Mouse (Mus musculus) neural tube, embryonic 15.5 days (tissue): Measurements from ENCODE around the gene Rheb. TPM values are rescaled to one million over a fixed set of nuclear protein-coding genes. Genes with fewer than 3 reads are reported as not detected.
"Not testable (repeated sequence)": the region's sequence is repeated elsewhere in the genome, so short reads cannot be mapped to it uniquely, and the experiment has no call there.

Source experiments
- ATAC-seq: fragments of 200-750 bp; cut with Nextera tagmentation; 2 replicates; pipeline ENCODE4 v1.8.0; 2017; ENCODE audit warnings: mild to moderate bottlenecking, moderate TSS enrichment, moderate library complexity; ENCODE audit not compliant: low FRiP score
- H3K27ac ChIP-seq: fragments of 300-500 bp; sonication (generic); replicated peaks from 2 replicates; pipeline ENCODE4 v1.5.1; 2015; ENCODE audit warnings: mild to moderate bottlenecking, inconsistent platforms
- H3K27me3 ChIP-seq: fragments of 300-500 bp; sonication (generic); replicated peaks from 2 replicates; pipeline ENCODE4 v1.6.1; 2015; ENCODE audit warnings: inconsistent platforms
- H3K36me3 ChIP-seq: fragments of 300-500 bp; sonication (generic); 2 replicates; pipeline ENCODE4 v1.6.1; 2015; ENCODE audit warnings: inconsistent platforms
- H3K4me1 ChIP-seq: fragments of 300-500 bp; sonication (generic); 2 replicates; pipeline ENCODE4 v1.6.1; 2015; ENCODE audit warnings: inconsistent platforms
- H3K4me2 ChIP-seq: fragments of 300-500 bp; sonication (generic); 2 replicates; pipeline ENCODE4 v1.6.1; 2015; ENCODE audit warnings: inconsistent platforms, mild to moderate bottlenecking, moderate library complexity
- H3K4me3 ChIP-seq: fragments of 300-500 bp; sonication (generic); replicated peaks from 2 replicates; pipeline ENCODE4 v1.5.1; 2015; ENCODE audit warnings: mild to moderate bottlenecking, inconsistent platforms
- H3K9ac ChIP-seq: fragments of 300-500 bp; sonication (generic); replicated peaks from 2 replicates; pipeline ENCODE4 v1.6.1; 2015; ENCODE audit warnings: mild to moderate bottlenecking, inconsistent platforms
- H3K9me3 ChIP-seq: fragments of 300-500 bp; sonication (generic); replicated peaks from 2 replicates; pipeline ENCODE4 v1.6.1; 2016; ENCODE audit warnings: inconsistent platforms
- WGBS: fragments of 180-500 bp; shearing (Covaris S2); methylation state at CpG from one replicate; pipeline ENCODE4 v1.1.7; 2015; ENCODE audit warnings: mixed read lengths; 5-methylcytosine and 5-hydroxymethylcytosine counted together
- polyA plus RNA-seq: library from polyadenylated mRNA; unstranded; fragments of >200 nt; fragmentation: Nextera tagmentation; extraction: Ambion mirVana; gene quantifications from 2 replicates; pipeline ENCODE4 v1.2.1, GENCODE M21; 2015

The Rheb gene
- polyA plus RNA-seq, 1 experiment from 2014 or later, result 258 TPM

GRCm38 (mm10) chr5:24834491-24834890 lies 7.9 kb downstream of the Rheb start:
- H3K27me3 ChIP-seq, result no peaks in the 10 kb centered on the region
- H3K36me3 ChIP-seq, result no peaks in the 10 kb centered on the region
- H3K4me2 ChIP-seq, result no peak overlapping the region
- no peaks in the 10 kb centered on the region for H3K9me3 ChIP-seq
- no peak overlapping the region for H3K9ac ChIP-seq
- H3K4me1 ChIP-seq, result peaks cover 24% of the 10 kb centered on the region
- WGBS, result 70% methylated on average over 5 of the region's 5 CpGs
- no peak for ATAC-seq
- H3K4me3 ChIP-seq, result no peak overlapping the region
- H3K27ac ChIP-seq, result 0 out of 2 replicates have a peak overlapping the region, but pooled peaks have one; percentile 18

- Histone ChIP-seq H3K9me3 (no peaks in the 10 kb centered on the region), H3K4me2 (no peak overlapping the region), H3K9ac (no peak overlapping the region), H3K27me3 (no peaks in the 10 kb centered on the region), H3K4me3 (no peak overlapping the region), H3K36me3 (no peaks in the 10 kb centered on the region), H3K4me1 (peaks cover 10% of the 10 kb centered on the region; the same call in 1 of the 2 replicates), H3K27ac (no peak overlapping the region)
- no peak for ATAC-seq
- 88% methylated on average over 3 of the region's 3 CpGs for WGBS
Measured at GRCm38 (mm10) chr5:24831912-24832311, 10.5 kb downstream of the Rheb start.

GRCm38 (mm10) chr5:24828446-24828845 lies 14.0 kb downstream of the Rheb start:
- no peaks in the 10 kb centered on the region for H3K9me3 ChIP-seq
- H3K4me2 ChIP-seq, result no peak overlapping the region
- H3K9ac ChIP-seq, result no peak overlapping the region
- H3K36me3 ChIP-seq, result no peaks in the 10 kb centered on the region
- H3K27me3 ChIP-seq, result no peaks in the 10 kb centered on the region
- no peak overlapping the region for H3K27ac ChIP-seq
- 97% methylated on average over 3 of the region's 3 CpGs for WGBS
- H3K4me3 ChIP-seq, result no peak overlapping the region
- peaks cover 12% of the 10 kb centered on the region for H3K4me1 ChIP-seq
- ATAC-seq, result no peak

GRCm38 (mm10) chr5:24827173-24827572 lies 15.3 kb downstream of the Rheb start:
- H3K36me3 ChIP-seq, result no peaks in the 10 kb centered on the region
- no peak overlapping the region for H3K4me2 ChIP-seq
- peaks cover 12% of the 10 kb centered on the region for H3K4me1 ChIP-seq
- H3K27ac ChIP-seq, result no peak overlapping the region
- 91% methylated on average over 2 of the region's 2 CpGs for WGBS
- H3K4me3 ChIP-seq, result no peak overlapping the region
- H3K9me3 ChIP-seq, result no peaks in the 10 kb centered on the region
- no peak overlapping the region for H3K9ac ChIP-seq
- H3K27me3 ChIP-seq, result no peaks in the 10 kb centered on the region
- ATAC-seq, result no peak

- Histone ChIP-seq H3K4me3 (no peak overlapping the region), H3K4me1 (peaks cover 16% of the 10 kb centered on the region), H3K9ac (no peak overlapping the region), H3K27ac (no peak overlapping the region), H3K4me2 (no peak overlapping the region), H3K9me3 (no peaks in the 10 kb centered on the region), H3K27me3 (no peaks in the 10 kb centered on the region), H3K36me3 (no peaks in the 10 kb centered on the region)
- 88% methylated on average over 9 of the region's 9 CpGs for WGBS
- ATAC-seq, result no peak
Measured at GRCm38 (mm10) chr5:24826056-24826770, 16.2 kb downstream of the Rheb start.

- WGBS, result 80% methylated on average over 4 of the region's 4 CpGs
- ATAC-seq, result no peak
- H3K9ac ChIP-seq, result no peak overlapping the region
Measured at GRCm38 (mm10) chr5:24825365-24826055, 16.9 kb downstream of the Rheb start.

GRCm38 (mm10) chr5:24823864-24824405 lies 18.5 kb downstream of the Rheb start:
- H3K27ac ChIP-seq, result no peak overlapping the region
- no peak overlapping the region for H3K4me3 ChIP-seq
- no peak for ATAC-seq
- no peaks in the 10 kb centered on the region for H3K27me3 ChIP-seq
- no peak overlapping the region for H3K9ac ChIP-seq
- no peaks in the 10 kb centered on the region for H3K9me3 ChIP-seq
- peaks cover 21% of the 10 kb centered on the region for H3K4me1 ChIP-seq
- WGBS, result 68% methylated on average over 6 of the region's 6 CpGs
- H3K4me2 ChIP-seq, result no peak overlapping the region
- no peaks in the 10 kb centered on the region for H3K36me3 ChIP-seq

More at GRCm38 (mm10) chr5:24825365-24826055, 16.9 kb downstream of the Rheb start:
- H3K4me3 ChIP-seq, result no peak overlapping the region
- H3K27ac ChIP-seq, result no peak overlapping the region
- no peak overlapping the region for H3K4me2 ChIP-seq
- H3K27me3 ChIP-seq, result no peaks in the 10 kb centered on the region
- no peaks in the 10 kb centered on the region for H3K36me3 ChIP-seq
- peaks cover 20% of the 10 kb centered on the region for H3K4me1 ChIP-seq
- H3K9me3 ChIP-seq, result no peaks in the 10 kb centered on the region

- no peaks in the 10 kb centered on the region for H3K27me3 ChIP-seq
- H3K9ac ChIP-seq, result no peak overlapping the region
- no peak overlapping the region for H3K4me2 ChIP-seq
- H3K4me3 ChIP-seq, result no peak overlapping the region
- H3K4me1 ChIP-seq, result peaks cover 21% of the 10 kb centered on the region
- no peaks in the 10 kb centered on the region for H3K36me3 ChIP-seq
- no peak overlapping the region for H3K27ac ChIP-seq
- no peaks in the 10 kb centered on the region for H3K9me3 ChIP-seq
- WGBS, result 76% methylated on average over 3 of the region's 3 CpGs
- ATAC-seq, result no peak
Measured at GRCm38 (mm10) chr5:24822781-24823180, 19.6 kb downstream of the Rheb start.

GRCm38 (mm10) chr5:24822231-24822630 lies 20.2 kb downstream of the Rheb start:
- ATAC-seq, H3K27me3 ChIP-seq, H3K36me3 ChIP-seq, H3K27ac ChIP-seq, H3K4me2 ChIP-seq, H3K4me3 ChIP-seq, H3K9me3 ChIP-seq, H3K9ac ChIP-seq: not testable (repeated sequence)
- peaks cover 21% of the 10 kb centered on the region for H3K4me1 ChIP-seq
- 88% methylated on average over 3 of the region's 3 CpGs for WGBS

- H3K4me1 ChIP-seq, result peaks cover 21% of the 10 kb centered on the region
- H3K9me3 ChIP-seq, result no peaks in the 10 kb centered on the region
- no peak overlapping the region for H3K4me3 ChIP-seq
- H3K27me3 ChIP-seq, result no peaks in the 10 kb centered on the region
- no peak for ATAC-seq
- H3K4me2 ChIP-seq, result no peak overlapping the region
- no peak overlapping the region for H3K9ac ChIP-seq
- WGBS, result 86% methylated on average over 3 of the region's 3 CpGs
- H3K27ac ChIP-seq, result no peak overlapping the region
- H3K36me3 ChIP-seq, result peaks cover 13% of the 10 kb centered on the region
Measured at GRCm38 (mm10) chr5:24821403-24821841, 21.0 kb downstream of the Rheb start.

GRCm38 (mm10) chr5:24820627-24821026 lies 21.8 kb downstream of the Rheb start:
- 0 out of 2 replicates have a peak overlapping the region, but pooled peaks have one; percentile 4 for H3K27ac ChIP-seq
- no peaks in the 10 kb centered on the region for H3K9me3 ChIP-seq
- H3K4me3 ChIP-seq, result no peak overlapping the region
- no peak overlapping the region for H3K4me2 ChIP-seq
- no peaks in the 10 kb centered on the region for H3K27me3 ChIP-seq
- WGBS, result 63% methylated on average over 5 of the region's 5 CpGs
- H3K4me1 ChIP-seq, result peaks cover 15% of the 10 kb centered on the region
- peaks cover 18% of the 10 kb centered on the region for H3K36me3 ChIP-seq
- no peak for ATAC-seq
- no peak overlapping the region for H3K9ac ChIP-seq

- Histone ChIP-seq H3K27ac (no peak overlapping the region), H3K4me2 (no peak overlapping the region)
- 60% methylated on average over 4 of the region's 4 CpGs for WGBS
Measured at GRCm38 (mm10) chr5:24817191-24817590, 25.2 kb downstream of the Rheb start.

More at GRCm38 (mm10) chr5:24817191-24817590, 25.2 kb downstream of the Rheb start:
- no peak overlapping the region for H3K9ac ChIP-seq
- ATAC-seq, result no peak
- peaks cover 34% of the 10 kb centered on the region for H3K36me3 ChIP-seq
- H3K4me3 ChIP-seq, result no peak overlapping the region
- H3K9me3 ChIP-seq, result no peaks in the 10 kb centered on the region
- H3K4me1 ChIP-seq, result peaks cover 20% of the 10 kb centered on the region
- H3K27me3 ChIP-seq, result no peaks in the 10 kb centered on the region
